Mouse (Mus musculus) induced T-regulatory cell, adult 2 months (primary cell): ENCODE data around the gene Gli2.

Source experiments
- DNase-seq: peaks from one replicate; pipeline ENCODE4 v3.0.0-alpha.2; 2012; ENCODE audit warnings: low read depth

The Gli2 gene

DNA sequence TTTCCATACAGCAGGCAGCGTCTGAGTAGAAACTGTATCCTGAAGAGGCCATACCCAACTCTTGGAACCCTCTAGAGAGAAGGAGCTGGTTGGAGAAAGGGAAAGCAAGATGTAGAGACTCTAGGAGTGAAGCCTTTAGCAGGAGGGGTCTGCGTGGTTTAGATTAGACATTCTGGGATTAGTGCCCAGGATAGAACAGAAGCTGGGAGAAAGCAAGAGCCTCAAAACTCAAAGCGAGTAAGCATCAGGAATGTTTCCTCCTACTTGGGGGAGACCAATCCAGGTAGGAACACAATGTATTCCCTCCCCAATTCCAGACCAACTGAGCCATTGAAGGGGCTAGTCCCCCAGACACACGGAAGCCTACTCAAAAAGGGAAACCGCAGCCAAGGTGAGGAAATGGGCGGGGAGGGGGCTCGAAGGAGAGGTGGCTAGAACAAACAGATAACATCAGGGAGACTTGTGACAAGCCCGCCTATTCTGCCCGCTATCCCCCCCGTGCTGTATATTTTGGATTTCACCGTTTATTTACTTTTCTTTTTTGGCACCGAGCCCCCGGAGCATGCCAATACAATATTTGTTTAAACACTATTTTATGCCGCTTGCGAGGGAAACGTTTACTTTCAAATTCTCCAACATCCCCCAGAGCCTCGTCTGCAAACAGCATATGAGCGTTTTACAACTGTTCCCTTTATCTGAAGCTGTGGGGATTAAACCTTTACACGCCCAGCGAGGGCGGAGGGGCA, 2.1 kb downstream of the Gli2 start:
- no peak for DNase-seq

DNA sequence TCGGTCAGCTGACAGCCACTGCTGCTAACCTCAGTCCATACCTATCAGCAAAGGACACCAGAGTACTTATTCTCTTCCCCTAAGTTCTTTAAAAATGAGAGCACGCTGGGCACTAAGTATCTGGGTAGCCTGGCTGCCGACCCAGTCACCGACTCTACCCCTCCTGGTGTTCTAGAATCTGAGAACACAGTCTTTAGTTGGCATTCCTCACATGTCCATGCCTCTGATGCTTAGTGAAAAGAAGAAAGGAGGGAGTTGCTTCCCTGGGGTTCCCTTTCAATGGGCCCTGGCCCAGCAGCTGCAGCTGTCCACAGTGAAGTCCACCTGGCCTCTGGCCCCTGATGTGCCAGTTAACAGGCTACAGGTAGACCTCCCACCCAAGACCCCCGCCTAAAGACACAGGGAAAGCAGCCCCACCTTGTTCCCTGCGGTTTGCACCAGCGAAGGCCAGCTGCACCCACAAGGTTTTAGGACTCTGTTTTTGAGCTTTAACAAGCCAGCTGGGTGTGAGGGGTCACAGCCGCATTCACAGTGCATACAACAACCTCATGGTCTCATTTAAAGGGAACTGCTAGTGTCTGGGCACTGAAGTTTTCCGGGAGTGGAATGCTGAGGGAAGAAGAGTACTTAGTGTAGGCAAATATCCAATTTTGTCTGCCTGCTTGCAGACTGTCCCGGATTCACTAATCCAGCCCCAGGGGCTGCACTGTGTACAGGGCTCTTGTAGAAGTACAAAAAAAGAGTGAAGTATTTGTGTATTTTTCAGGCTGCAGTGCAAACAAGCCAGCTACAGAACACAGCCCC, 3.4 kb downstream of the Gli2 start:
- no peak for DNase-seq

DNA sequence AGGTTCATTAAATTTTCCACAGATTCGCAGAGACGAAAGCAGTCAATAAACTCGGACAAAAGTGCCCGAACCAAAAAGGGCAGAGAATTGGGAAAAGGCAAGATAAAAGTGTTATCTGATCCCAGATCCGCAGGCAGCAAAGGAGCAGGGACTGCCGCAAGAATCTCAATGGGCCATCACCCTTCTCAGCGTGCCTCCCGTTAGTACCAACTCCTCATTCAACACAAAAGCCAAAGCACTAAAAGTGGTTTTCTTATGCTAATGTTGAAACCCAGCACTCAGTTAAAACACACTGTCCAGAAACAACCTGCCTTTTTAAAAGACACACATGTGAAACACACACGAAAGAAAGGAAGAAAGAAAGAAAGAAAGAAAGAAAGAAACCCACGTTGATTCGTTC, 4.4 kb downstream of the Gli2 start:
- no peak for DNase-seq

DNA sequence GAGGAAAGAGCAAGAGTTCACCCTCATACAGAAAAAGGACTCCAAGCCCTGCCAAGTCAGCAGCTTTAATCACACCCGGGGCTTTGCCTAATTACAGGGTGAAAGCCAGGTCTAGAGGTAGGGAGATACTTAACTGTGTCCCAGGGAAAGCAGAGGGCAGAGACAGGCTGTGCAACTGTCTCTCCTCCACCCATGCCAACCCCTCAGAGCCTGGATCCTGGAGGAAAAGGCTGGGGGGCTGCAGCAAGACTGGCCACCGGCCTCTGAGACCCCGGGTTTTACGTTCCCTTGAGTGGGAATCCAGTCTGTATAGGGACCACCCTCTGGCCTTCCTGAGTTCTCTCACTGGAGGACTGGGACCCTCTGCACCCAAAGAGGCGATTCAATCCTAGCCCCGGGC, 4.9 kb downstream of the Gli2 start:
- DNase-seq = no peak

DNA sequence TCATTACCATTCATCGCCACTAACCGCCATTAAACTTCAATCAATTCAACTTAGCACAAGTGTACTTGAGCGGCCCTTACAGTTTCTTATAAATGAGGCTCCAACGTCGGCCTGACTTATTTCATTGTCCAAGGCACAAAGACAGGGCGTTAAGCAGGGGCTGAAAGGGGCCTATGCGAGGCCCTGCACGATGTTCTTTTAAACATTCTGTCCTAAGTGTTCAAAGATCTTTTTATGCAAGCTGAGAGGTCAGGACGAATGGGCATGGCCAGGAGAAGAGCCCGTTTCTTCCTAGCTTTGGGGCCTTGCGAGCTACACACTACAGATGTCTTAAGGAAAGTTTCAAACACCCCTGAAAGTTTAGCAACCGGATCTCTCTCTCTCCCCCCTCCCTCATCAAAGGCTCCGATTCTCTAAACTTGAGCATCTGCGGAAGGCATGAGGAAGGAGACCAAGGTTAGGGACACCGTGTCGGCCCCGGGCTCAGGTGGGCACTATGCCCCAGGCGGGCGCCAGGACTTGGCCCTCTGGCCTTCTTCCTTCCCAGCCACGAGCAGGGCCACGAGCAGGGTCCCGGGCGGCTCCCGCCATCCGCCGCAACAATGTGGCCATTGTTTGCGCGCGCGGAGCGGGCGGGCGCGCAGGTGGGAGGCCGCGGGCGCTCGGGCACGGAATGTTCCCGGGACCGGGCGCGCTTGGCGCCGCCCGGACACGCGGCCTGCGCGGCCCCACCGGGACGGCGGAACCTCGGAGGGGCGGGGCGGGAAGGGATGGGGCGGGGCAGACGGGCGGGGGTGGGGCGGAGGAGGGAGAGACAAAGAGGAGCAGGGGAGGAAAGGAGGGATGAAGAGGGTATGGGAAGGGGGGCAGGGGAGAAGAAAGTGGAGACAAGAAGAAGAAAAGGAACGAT, 5.7 kb downstream of the Gli2 start:
- DNase-seq = no peak

DNA sequence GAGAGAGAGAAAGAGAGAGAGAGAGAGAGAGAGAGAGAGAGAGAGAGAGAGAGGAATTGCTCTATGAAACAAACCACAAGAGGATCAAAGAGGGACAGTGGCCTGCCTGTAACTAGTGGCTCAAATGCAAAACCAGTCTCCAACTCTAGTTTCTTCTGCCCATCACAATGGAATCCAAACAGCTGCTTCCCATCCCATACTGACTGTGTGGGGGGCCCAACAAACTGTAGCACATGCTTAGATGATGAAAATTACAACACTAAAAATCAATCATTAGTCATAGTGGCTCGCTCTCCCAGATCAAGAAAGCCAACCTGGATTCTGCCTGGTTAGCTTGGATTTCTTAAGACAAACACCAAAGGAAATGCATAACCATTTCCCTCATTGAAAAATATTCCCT, 15.0 kb downstream of the Gli2 start:
- DNase-seq = no peak

DNA sequence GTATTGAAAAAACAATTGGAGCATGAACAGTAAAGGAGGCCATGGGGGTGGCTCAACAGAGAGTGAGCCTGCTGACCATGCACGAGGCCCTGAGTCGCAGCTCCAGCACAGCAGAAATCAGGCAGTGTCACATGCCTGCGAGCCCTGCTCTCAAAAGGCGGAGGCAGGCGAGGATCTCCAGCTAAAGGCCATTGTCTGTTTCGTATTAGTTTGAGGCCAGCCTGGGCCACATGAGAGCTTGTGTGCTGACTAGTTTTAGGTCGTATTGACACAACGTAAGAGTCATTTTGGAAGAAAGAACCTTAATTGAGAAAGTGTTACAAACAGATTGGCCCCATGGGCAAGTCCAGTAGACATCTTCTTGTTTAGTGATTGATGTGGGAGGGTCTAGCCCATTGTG, 17.5 kb downstream of the Gli2 start:
- no peak for DNase-seq

DNA sequence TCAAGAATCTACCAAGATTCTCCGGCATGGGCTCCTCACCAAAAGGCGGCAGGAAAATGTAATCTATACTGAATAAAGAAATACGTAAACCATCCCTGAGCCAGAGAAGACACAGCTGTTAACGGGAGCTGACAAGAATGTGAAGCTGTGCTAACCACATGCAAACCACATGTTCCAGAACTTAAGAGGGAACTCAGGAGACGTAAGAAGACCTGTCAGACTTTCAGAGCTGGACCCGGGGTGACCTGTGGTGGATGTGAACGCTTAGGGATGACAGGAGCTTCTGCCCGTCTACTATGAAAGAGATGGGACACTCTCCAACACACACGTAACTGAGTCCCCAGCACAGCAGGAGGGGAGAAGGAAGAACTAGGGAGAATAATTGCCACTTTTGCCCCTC, 18.1 kb downstream of the Gli2 start:
- no peak for DNase-seq

DNA sequence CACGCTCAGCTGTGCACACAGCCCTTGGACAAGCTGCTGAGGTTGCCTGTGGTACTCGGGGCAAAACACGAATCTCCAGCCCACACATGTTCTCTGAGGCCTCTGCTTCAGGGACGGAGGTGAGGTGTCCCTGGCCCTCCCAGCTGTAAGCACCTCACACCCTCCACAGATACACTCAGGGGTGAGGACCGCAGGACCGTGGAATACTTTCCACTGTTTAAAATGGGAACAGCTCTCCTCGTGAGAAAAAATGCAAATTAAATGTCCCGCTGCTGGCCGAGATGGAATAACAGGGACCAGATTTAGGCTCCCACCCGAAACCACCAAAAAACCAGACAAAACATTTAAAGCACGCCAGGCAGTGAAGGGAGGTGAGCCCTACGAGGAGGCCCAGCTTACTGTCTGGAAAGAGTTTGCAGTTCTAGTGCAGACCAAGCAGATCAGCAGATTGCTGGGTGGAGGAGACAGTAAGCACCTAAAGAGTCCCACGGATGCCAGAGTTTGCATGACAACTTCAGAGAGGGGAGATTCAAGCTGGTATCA, 19.2 kb downstream of the Gli2 start:
- DNase-seq = no peak

DNA sequence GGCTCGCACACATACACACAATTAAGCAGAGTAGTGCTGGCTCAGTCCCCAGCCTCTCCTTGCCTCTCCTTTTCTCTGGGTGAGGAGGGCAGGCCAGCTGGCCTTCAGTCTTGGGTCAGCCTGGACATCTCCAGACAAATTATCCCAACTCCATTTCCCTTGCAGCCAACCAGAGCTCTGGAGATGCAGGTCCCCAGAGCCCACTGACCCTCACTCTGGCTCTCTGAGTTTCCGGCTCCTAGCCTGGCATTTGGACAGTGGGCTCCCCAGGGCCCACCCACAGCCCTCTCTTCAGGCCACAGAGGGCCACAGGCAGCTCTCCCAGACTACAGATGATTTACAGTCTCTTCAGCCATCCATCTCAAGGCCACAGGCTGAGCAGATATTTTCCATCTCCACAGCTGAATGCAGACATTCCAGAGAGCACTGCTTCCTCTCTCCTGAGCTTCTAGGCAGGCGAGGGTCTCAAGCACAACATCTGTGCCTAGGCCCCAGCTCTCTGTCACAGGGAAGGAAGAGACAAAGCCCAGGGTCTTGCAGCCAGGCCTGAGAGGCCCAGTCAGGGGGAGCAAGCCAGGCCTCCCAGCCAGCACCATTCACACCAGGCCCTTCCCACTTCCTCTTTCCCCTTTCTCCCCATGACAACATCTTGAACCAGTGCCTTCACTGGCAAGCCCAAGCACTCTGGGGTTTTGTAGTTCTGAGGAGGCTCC, 19.8 kb downstream of the Gli2 start:
- DNase-seq = no peak

DNA sequence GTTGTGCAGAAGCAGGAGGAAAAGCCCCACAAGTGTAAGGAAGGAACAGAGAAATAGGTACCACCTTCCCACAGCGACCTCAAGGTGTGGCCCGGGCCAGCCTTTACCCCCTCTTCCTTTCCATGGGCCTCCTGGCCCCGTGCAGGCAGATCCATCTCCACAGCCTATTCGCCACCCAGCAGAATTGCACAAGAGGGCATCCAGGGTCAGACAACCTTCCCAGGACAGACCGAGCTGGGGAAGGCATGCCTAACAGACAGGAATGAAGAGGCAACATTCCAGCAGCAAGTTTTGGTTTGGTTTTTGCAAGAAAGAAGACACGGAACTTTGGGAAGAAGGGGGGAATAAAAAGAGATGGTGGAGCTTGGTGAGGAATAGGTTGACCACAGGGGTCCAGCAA, 22.2 kb downstream of the Gli2 start:
- DNase-seq = no peak

DNA sequence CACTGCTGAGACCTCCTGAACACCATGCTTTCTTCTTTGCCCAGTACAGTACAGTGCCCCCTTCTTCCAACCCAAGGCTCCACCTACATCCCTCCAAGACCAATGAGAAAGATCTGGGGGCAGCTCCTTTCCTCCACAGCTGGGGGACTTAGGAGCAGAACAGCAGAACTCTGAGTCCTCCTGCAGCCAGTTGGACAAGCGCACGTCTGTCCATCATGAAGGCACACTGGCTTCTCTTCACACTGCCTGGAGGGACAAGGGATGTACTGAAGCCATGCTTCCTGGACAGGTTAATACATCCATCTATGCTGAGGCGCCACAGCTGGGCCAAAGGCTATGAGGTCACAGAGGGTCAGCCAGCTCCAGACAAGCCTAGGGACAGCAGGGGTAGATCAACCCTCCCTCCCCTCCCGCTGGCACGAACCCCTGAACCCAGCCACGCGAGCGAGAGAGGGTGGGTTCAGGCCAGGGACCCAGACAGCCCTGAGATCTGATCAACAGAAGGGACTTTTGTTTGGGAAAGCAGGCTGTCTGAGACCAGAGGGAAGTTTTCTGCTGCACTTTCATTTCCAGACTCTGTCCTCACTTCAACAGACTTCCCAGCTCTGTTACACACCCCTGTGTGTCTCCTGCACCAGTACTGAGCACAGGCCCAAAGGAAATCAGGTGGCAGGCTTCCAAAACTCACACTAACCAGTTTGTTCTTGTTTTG, 27.6 kb downstream of the Gli2 start:
- DNase-seq = no peak

DNA sequence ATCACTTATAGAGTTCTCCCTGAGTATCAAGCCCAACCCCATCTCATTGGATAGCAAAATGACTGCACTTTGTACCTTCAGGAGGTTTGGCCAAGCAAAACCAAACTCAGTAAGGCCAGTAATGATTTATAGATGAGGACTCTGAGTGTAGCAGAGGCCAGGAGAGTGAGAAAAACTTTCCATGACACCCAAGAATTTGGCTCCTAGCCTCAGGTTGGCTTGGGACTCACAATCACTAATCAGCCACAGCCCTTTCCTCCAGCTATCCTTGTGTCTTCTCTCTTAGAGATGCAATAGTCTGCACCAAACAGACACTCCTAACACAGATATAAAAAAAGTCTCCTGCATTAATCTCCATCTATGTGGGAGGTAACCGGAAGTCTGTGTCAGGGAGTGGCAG, 31.1 kb downstream of the Gli2 start:
- no peak for DNase-seq

DNA sequence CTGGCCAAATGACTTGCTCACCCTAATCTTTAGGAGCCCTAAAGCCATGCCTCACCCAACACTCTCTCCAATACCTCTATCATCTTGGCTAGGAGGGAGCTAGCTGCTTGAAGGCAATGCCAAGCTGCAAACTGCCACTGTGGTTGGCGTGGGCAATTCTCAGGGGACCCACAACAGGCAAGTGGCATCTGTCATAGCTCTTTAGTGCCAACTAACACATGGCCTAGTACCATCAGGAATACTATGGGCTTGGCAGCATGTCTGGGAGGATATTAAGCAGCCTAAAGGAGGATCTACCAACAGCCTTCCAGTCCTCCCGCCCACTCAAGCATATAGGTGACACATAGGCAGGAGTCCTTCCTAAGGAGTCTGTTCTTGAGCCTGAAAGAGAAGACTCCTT, 33.3 kb downstream of the Gli2 start:
- no peak for DNase-seq

DNA sequence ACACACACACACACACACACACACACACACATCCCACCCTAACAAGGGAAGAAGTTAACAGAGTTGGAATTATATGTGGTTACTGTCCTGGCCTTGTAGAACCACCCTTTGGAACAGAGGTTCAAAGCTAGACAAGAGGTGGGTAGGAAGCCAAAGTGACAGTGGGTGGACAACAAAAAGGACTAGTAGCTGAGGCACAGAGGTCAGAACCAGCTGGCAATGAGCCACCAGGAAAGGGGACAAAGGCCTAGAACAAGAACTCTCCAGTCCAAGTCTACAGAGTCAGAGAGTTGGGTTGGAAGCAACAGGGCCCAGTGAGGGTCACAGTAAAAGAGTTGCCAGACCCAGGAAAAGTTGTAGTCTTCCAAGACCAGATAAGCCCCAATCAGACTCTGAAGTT, 34.4 kb downstream of the Gli2 start:
- DNase-seq = no peak

DNA sequence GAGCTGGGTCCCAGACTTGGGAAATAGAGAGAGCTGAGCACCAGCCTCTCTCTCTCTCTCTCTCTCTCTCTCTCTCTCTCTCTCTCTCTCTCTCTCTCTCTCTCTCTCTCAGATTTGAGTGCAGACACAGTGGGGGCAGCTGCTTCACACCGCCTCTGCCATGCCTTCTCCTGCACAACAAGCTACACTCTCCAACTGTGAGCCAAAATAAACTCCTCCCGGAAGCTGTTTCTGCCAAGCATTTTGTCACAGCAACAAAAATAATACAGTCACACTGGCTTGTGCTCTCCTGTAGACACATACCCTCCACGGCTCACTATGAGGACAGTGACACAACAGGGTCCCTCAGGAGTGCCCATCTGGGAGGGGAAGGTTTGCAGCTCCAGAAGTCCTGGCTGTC, 36.6 kb downstream of the Gli2 start:
- DNase-seq = no peak

DNA sequence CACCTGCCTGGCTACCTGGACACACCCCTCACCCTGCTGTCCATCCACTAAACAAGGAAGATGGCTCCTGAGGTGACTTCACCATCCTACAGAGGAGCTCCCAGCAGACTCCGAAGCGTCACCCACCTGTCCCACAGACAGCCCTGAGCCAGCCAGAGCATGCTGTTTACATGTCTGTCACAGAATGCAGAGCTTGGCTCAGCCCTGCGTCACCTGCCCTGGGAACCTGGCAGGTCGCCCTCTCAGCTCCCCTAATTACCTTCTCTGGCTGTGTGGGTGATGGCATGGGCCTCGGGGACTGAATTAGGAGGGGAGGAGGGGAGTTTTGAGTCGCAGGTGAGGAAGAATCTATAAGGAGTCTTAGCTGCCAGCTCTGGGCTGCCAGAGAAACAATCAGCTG, 38.3 kb downstream of the Gli2 start:
- no peak for DNase-seq

DNA sequence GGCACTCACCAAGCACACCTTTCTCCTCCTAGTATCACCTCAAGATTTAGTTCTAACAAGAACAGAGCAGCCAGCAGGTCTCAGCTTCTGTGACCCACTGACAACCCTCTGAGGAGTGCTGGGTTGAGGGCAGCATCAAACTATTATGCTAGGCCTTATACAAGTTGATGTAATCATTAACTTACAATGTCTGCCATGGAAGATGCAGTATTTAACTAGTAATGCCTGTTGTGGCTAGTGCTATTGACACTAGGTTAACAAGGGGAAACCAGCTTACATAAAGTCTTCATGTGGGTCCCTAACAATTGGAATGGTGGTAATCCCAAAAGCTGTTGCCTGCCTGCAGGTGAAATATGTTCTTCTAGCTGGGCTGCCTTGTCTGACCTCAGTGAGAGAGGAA, 44.5 kb downstream of the Gli2 start:
- DNase-seq = no peak

DNA sequence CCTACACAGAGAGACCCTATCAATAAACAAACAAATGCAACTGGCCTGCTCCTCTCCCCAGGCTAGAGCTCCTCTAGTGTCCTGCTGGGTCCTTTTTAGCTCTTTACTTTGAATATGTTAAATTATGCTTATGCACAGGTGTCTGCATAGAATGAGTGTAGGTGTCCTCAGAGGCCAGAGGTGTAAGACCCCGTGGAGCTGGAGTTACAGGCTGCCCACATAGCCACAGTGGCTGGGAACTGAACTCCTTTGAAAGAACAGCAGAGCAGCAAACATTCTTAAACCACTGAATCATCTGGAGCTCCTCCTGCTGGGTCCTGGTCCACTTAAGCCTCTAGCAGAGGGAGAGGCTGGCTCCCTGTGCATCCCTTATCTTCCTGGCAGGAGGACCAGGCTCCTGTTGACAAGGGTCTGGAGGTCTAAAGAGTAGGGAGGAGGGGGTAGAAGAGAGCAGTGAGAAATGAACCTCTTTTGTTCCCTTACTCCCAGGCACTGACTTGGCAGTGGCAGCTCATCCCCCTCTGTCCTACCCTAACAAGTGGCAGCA, 49.5 kb downstream of the Gli2 start:
- DNase-seq = no peak

DNA sequence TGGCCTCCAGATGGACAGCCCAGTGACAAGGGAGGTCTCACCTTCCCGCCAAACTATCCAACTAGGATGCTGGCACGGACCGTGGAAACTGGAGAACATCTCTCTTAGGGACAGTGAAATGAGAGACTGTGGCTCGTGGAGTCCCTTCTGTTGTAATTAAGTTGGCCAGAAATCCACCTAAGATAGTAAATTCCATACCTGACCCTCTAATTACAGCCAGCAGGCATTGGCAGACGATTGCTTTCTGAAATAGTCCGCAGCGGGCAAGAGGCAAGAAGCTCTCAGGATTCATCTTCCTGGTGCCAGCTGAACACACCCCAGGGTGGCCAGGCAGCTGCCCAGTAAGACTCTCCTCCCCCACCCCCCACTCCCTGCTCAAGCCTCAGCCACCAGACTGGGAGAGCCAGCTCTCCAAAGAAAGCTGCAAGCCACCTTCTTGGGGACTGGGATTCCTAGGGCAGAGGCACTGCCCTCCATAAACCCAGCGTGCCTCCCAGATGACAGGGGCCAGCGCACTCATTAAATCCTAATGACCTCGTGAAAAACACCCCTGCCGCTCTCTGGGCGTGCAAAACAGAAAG, 51.9 kb downstream of the Gli2 start:
- DNase-seq = no peak
